Mouse (Mus musculus) thymus, adult 2 months (tissue): Measurements from ENCODE around the gene Pde11a.

Experiments used
- CTCF ChIP-seq: fragments of 200-500 bp; IDR thresholded peaks from 2 replicates; pipeline ENCODE4 v1.5.1; 2012; ENCODE audit warnings: mild to moderate bottlenecking, control low read depth, low read length, moderate library complexity, borderline replicate concordance; ENCODE audit not compliant: control insufficient read depth, poor library complexity, insufficient read depth; ENCODE audit errors: extremely low read depth
- POLR2A ChIP-seq: fragments of 200-500 bp; IDR thresholded peaks from 2 replicates; pipeline ENCODE4 v1.6.1; 2012; ENCODE audit warnings: mild to moderate bottlenecking, low read length, control low read depth, moderate library complexity; ENCODE audit not compliant: control insufficient read depth, poor library complexity, insufficient read depth; ENCODE audit errors: extremely low read depth

DNA sequence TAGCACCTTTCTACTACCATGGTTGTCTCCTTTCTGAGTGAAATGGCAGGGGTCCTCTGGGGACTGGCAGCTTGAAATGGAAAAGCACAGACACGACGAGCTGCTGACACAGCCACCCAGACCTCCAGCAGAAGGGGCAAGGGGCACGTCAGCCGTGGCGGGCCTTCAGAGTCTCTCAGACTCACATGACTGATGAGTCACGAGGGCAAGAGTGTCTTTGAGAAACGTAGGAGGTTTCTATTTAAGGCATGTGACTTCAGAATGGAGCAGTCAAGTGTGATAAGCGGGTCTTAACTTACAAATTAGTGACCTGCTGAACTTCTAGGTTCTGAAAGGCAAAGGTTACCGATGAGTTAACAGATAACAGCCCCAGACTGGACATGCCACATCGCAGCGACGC lies 340.8 kb downstream of the Pde11a start:
- TF ChIP-seq CTCF (no peak), POLR2A (no peak)
